Mouse (Mus musculus) liver, embryonic 15.5 days (tissue): ENCODE measurements around the gene Tekt5. TPM values are rescaled to one million over a fixed set of nuclear protein-coding genes. Genes with fewer than 3 reads are reported as not detected.

Experiments
- ATAC-seq: fragments of 200-750 bp; cut with Nextera tagmentation; 2 replicates; pipeline ENCODE4 v1.8.0; 2017; ENCODE audit warnings: moderate number of reproducible peaks, mild to moderate bottlenecking, moderate library complexity; ENCODE audit not compliant: insufficient read depth
- H3K27ac ChIP-seq: fragments of 300-500 bp; sonication (generic); replicated peaks from 2 replicates; pipeline ENCODE4 v1.5.1; 2015; ENCODE audit warnings: mild to moderate bottlenecking, inconsistent platforms
- H3K27me3 ChIP-seq: fragments of 300-500 bp; sonication (generic); 2 replicates; pipeline ENCODE4 v1.6.1; 2015; ENCODE audit warnings: mild to moderate bottlenecking, inconsistent platforms
- H3K36me3 ChIP-seq: fragments of 300-500 bp; sonication (generic); replicated peaks from 2 replicates; pipeline ENCODE4 v1.6.1; 2015; ENCODE audit warnings: moderate library complexity, mild to moderate bottlenecking, inconsistent platforms
- H3K4me1 ChIP-seq: fragments of 300-500 bp; sonication (generic); replicated peaks from 2 replicates; pipeline ENCODE4 v1.6.1; 2015; ENCODE audit warnings: inconsistent platforms
- H3K4me2 ChIP-seq: fragments of 300-500 bp; sonication (generic); 2 replicates; pipeline ENCODE4 v1.6.1; 2015; ENCODE audit warnings: moderate library complexity, mild to moderate bottlenecking, inconsistent platforms
- H3K4me3 ChIP-seq: fragments of 300-500 bp; sonication (generic); replicated peaks from 2 replicates; pipeline ENCODE4 v1.5.1; 2015; ENCODE audit warnings: mild to moderate bottlenecking, inconsistent platforms
- H3K9ac ChIP-seq: fragments of 300-500 bp; sonication (generic); 2 replicates; pipeline ENCODE4 v1.6.1; 2015; ENCODE audit warnings: moderate library complexity, mild to moderate bottlenecking, inconsistent platforms
- H3K9me3 ChIP-seq: fragments of 300-500 bp; sonication (generic); replicated peaks from 2 replicates; pipeline ENCODE4 v1.6.1; 2016; ENCODE audit warnings: inconsistent platforms
- WGBS: fragments of 180-500 bp; shearing (Covaris S2); methylation state at CpG from one replicate; pipeline ENCODE4 v1.1.7; 2015; ENCODE audit warnings: mixed read lengths; ENCODE audit not compliant: insufficient replicate concordance; 5-methylcytosine and 5-hydroxymethylcytosine counted together
- polyA plus RNA-seq: library from polyadenylated mRNA; unstranded; fragments of >200 nt; fragmentation: Nextera tagmentation; extraction: Ambion mirVana; gene quantifications from 2 replicates; pipeline ENCODE4 v1.2.1, GENCODE M21; 2015

Tekt5 gene
- polyA plus RNA-seq, 1 experiment from 2014 or later: 0.28 TPM

- H3K9ac ChIP-seq: no peak overlapping the region
- H3K9me3 ChIP-seq: no peaks in the 10 kb centered on the region
- no peaks in the 10 kb centered on the region for H3K36me3 ChIP-seq
- H3K27me3 ChIP-seq: no peaks in the 10 kb centered on the region
- no peak overlapping the region for H3K27ac ChIP-seq
- no peak for ATAC-seq
- 36% methylated on average over 7 of the region's 7 CpGs for WGBS
- H3K4me3 ChIP-seq: no peak overlapping the region
- H3K4me2 ChIP-seq: no peak overlapping the region
- H3K4me1 ChIP-seq: 0 out of 2 replicates have a peak, but pooled peaks cover 3% of the 10 kb centered on the region
Measured at GRCm38 (mm10) chr16:10332732-10333131, 62.6 kb downstream of the Tekt5 start.

GRCm38 (mm10) chr16:10330586-10331495 is 64.4 kb downstream of the Tekt5 start:
- Histone ChIP-seq H3K4me3 (no peak overlapping the region), H3K36me3 (no peaks in the 10 kb centered on the region), H3K4me2 (no peak overlapping the region), H3K4me1 (0 out of 2 replicates have a peak, but pooled peaks cover 3% of the 10 kb centered on the region), H3K27ac (no peak overlapping the region), H3K9ac (no peak overlapping the region), H3K27me3 (no peaks in the 10 kb centered on the region), H3K9me3 (no peaks in the 10 kb centered on the region)
- ATAC-seq: no peak
- WGBS: 57% methylated on average over 12 of the region's 12 CpGs

GRCm38 (mm10) chr16:10327563-10328333 is 67.5 kb downstream of the Tekt5 start:
- H3K27ac ChIP-seq: peak overlapping the region; percentile 67
- 0 out of 2 replicates have a peak, but pooled peaks cover 2% of the 10 kb centered on the region for H3K4me1 ChIP-seq
- no peak overlapping the region for H3K4me3 ChIP-seq
- H3K9ac ChIP-seq: no peak overlapping the region
- H3K27me3 ChIP-seq: no peaks in the 10 kb centered on the region
- peak; percentile 78 for ATAC-seq
- WGBS: 46% methylated on average over 13 of the region's 13 CpGs
- H3K4me2 ChIP-seq: no peak overlapping the region
- no peaks in the 10 kb centered on the region for H3K36me3 ChIP-seq
- H3K9me3 ChIP-seq: no peaks in the 10 kb centered on the region

GRCm38 (mm10) chr16:10319914-10320569 is 75.2 kb downstream of the Tekt5 start:
- no peak overlapping the region for H3K9ac ChIP-seq
- ATAC-seq: no peak
- H3K27ac ChIP-seq: no peak overlapping the region
- H3K4me2 ChIP-seq: no peak overlapping the region
- H3K4me3 ChIP-seq: no peak overlapping the region
- peaks cover 3% of the 10 kb centered on the region; the same call in 1 of the 2 replicates for H3K4me1 ChIP-seq
- no peaks in the 10 kb centered on the region for H3K27me3 ChIP-seq
- no peaks in the 10 kb centered on the region for H3K36me3 ChIP-seq
- 50% methylated on average over 17 of the region's 17 CpGs for WGBS
- no peaks in the 10 kb centered on the region for H3K9me3 ChIP-seq

GRCm38 (mm10) chr16:10317197-10317544 is 78.1 kb downstream of the Tekt5 start:
- Histone ChIP-seq H3K27me3 (peaks cover 20% of the 10 kb centered on the region), H3K36me3 (no peaks in the 10 kb centered on the region), H3K4me3 (no peak overlapping the region), H3K4me2 (no peak overlapping the region), H3K27ac (no peak overlapping the region), H3K9me3 (no peaks in the 10 kb centered on the region), H3K4me1 (peaks cover 3% of the 10 kb centered on the region), H3K9ac (no peak overlapping the region)
- 50% methylated on average over 4 of the region's 4 CpGs for WGBS
- ATAC-seq: no peak

GRCm38 (mm10) chr16:10316493-10317196 is 78.6 kb downstream of the Tekt5 start:
- 58% methylated on average over 10 of the region's 10 CpGs for WGBS

GRCm38 (mm10) chr16:10313646-10314088 is 81.6 kb downstream of the Tekt5 start, which contains the start of gene Emp2:
Emp2 (minus strand) TSS chr16:10313968.
- peak within 1 kb of the TSS; percentile 21; the same call in 1 of the 2 replicates for H3K9ac ChIP-seq
- no peak within 1 kb of the TSS for H3K27ac ChIP-seq
- WGBS: under 1% methylated on average over 34 of the region's 40 CpGs
- H3K27me3 ChIP-seq: peaks cover 20% of the 10 kb centered on the region
- peak; percentile 66 for ATAC-seq
- no peaks in the 10 kb centered on the region for H3K36me3 ChIP-seq
- peak within 1 kb of the TSS; percentile 51 for H3K4me3 ChIP-seq
- H3K9me3 ChIP-seq: no peaks in the 10 kb centered on the region
- peak within 1 kb of the TSS; percentile 56 for H3K4me2 ChIP-seq
- H3K4me1 ChIP-seq: peaks cover 3% of the 10 kb centered on the region

More at GRCm38 (mm10) chr16:10316493-10317196, 78.6 kb downstream of the Tekt5 start:
- Histone ChIP-seq H3K4me3 (no peak overlapping the region), H3K4me1 (peaks cover 3% of the 10 kb centered on the region), H3K4me2 (no peak overlapping the region), H3K9me3 (no peaks in the 10 kb centered on the region), H3K27me3 (peaks cover 20% of the 10 kb centered on the region), H3K27ac (no peak overlapping the region), H3K36me3 (no peaks in the 10 kb centered on the region), H3K9ac (no peak overlapping the region)
- no peak for ATAC-seq

- ATAC-seq: no peak
- no peak overlapping the region for H3K27ac ChIP-seq
- peak overlapping the region; percentile 21; the same call in 1 of the 2 replicates for H3K9ac ChIP-seq
- peaks cover 3% of the 10 kb centered on the region for H3K4me1 ChIP-seq
- H3K4me3 ChIP-seq: peak overlapping the region; percentile 51
- H3K9me3 ChIP-seq: no peaks in the 10 kb centered on the region
- H3K4me2 ChIP-seq: peak overlapping the region; percentile 56
- H3K36me3 ChIP-seq: no peaks in the 10 kb centered on the region
- WGBS: 2% methylated on average over 15 of the region's 15 CpGs
- H3K27me3 ChIP-seq: peaks cover 20% of the 10 kb centered on the region
Measured at GRCm38 (mm10) chr16:10313226-10313625, 82.1 kb downstream of the Tekt5 start.

- Histone ChIP-seq H3K9ac (no peak overlapping the region), H3K9me3 (no peaks in the 10 kb centered on the region), H3K27me3 (peaks cover 20% of the 10 kb centered on the region), H3K4me2 (no peak overlapping the region), H3K27ac (no peak overlapping the region), H3K4me1 (peaks cover 2% of the 10 kb centered on the region), H3K4me3 (no peak overlapping the region), H3K36me3 (no peaks in the 10 kb centered on the region)
- 26% methylated on average over 4 of the region's 4 CpGs for WGBS
- ATAC-seq: no peak
Measured at GRCm38 (mm10) chr16:10311989-10312388, 83.3 kb downstream of the Tekt5 start.

GRCm38 (mm10) chr16:10311086-10311485 is 84.2 kb downstream of the Tekt5 start:
- H3K4me2 ChIP-seq: no peak overlapping the region
- 35% methylated on average over 3 of the region's 3 CpGs for WGBS
- H3K4me3 ChIP-seq: no peak overlapping the region
- no peak overlapping the region for H3K27ac ChIP-seq
- peaks cover 20% of the 10 kb centered on the region for H3K27me3 ChIP-seq
- H3K9ac ChIP-seq: no peak overlapping the region
- no peaks in the 10 kb centered on the region for H3K9me3 ChIP-seq
- H3K36me3 ChIP-seq: no peaks in the 10 kb centered on the region
- ATAC-seq: no peak
- no peaks in the 10 kb centered on the region; the same call in none of the 2 replicates for H3K4me1 ChIP-seq
